Mouse (Mus musculus) midbrain, embryonic 16.5 days (tissue): ENCODE data around the gene Bcar3. TPM values are rescaled to one million over a fixed set of nuclear protein-coding genes. Genes with fewer than 3 reads are reported as not detected.

Experiments used
- ATAC-seq: fragments of 200-750 bp; cut with Nextera tagmentation; 2 replicates; pipeline ENCODE4 v1.8.0; 2017; ENCODE audit warnings: moderate TSS enrichment
- H3K27ac ChIP-seq: fragments of 300-500 bp; sonication (generic); 2 replicates; pipeline ENCODE4 v1.5.1; 2014; ENCODE audit warnings: mild to moderate bottlenecking, low read length, mixed read lengths
- H3K27me3 ChIP-seq: fragments of 300-500 bp; sonication (generic); 2 replicates; pipeline ENCODE4 v1.6.1; 2014; ENCODE audit warnings: low read depth, low read length, mixed read lengths; ENCODE audit not compliant: control insufficient read depth, insufficient read depth
- H3K36me3 ChIP-seq: fragments of 300-500 bp; sonication (generic); 2 replicates; pipeline ENCODE4 v1.6.1; 2014; ENCODE audit warnings: mild to moderate bottlenecking, low read length, moderate library complexity, mixed read lengths; ENCODE audit not compliant: control insufficient read depth, insufficient read depth
- H3K4me1 ChIP-seq: fragments of 300-500 bp; sonication (generic); 2 replicates; pipeline ENCODE4 v1.6.1; 2014; ENCODE audit warnings: mild to moderate bottlenecking, low read length, mixed read lengths; ENCODE audit not compliant: control insufficient read depth, insufficient read depth
- H3K4me2 ChIP-seq: fragments of 300-500 bp; sonication (generic); 2 replicates; pipeline ENCODE4 v1.6.1; 2014; ENCODE audit warnings: mild to moderate bottlenecking, low read length, mixed read lengths
- H3K4me3 ChIP-seq: fragments of 300-500 bp; sonication (generic); 2 replicates; pipeline ENCODE4 v1.5.1; 2014; ENCODE audit warnings: low read depth, mild to moderate bottlenecking, low read length, moderate library complexity, mixed read lengths
- H3K9ac ChIP-seq: fragments of 300-500 bp; sonication (generic); 2 replicates; pipeline ENCODE4 v1.6.1; 2014; ENCODE audit warnings: low read depth, low read length, mixed read lengths
- H3K9me3 ChIP-seq: fragments of 300-500 bp; sonication (generic); replicated peaks from 2 replicates; pipeline ENCODE4 v1.6.1; 2014; ENCODE audit warnings: mild to moderate bottlenecking, low read length, mixed read lengths; ENCODE audit not compliant: control insufficient read depth, poor library complexity, severe bottlenecking
- WGBS: fragments of 180-500 bp; shearing (Covaris S2); extraction: QIAGEN DNeasy Blood & Tissue Kit; methylation state at CpG from one replicate; pipeline ENCODE4 v1.1.7; 2014; 5-methylcytosine and 5-hydroxymethylcytosine counted together
- polyA plus RNA-seq: library from polyadenylated mRNA; unstranded; fragments of >200 nt; fragmentation: Nextera tagmentation; extraction: Ambion mirVana; gene quantifications from 2 replicates; pipeline ENCODE4 v1.2.1, GENCODE M21; 2015

Gene Bcar3
- polyA plus RNA-seq, 1 experiment from 2014 or later = 7.6 TPM

DNA sequence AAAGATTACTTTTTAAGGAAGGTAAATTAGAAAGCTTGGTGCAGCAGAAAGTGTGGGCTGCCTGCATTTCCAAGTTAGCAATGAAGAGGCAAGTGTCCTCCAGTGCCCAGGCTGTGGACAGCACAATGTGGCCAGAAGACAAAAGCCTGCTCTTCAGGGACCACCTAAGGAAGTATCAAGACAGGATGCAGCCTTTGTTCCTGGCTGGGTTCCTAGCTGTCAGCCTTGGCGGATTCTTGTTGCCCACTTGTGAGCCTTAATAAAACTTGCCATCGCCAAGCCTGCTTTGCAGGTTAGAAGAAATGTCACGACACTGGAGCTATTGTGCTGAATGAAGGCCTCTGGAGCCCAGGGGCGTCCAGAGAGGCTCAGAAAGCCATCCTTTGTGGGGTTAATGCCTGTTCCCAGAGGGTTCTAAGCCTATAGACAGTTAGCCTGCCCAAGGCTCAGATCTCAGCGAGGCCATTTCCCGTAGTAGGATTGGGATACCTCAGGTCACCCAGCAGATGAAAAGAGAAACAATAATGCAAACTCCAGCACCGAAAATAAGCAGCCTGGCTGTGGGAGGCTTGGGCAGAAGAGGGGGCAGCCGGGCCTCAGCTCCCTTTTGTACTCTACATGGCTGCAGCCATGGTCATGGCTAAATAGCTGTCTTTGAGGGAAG is 167.0 kb downstream of the Bcar3 start:
- Histone ChIP-seq H3K27ac (peak overlapping the region; percentile 69), H3K4me1 (peaks cover 25% of the 10 kb centered on the region), H3K36me3 (no peaks in the 10 kb centered on the region), H3K4me3 (no peak overlapping the region), H3K4me2 (peak overlapping the region; percentile 21), H3K9me3 (no peaks in the 10 kb centered on the region), H3K9ac (peak overlapping the region; percentile 22; the same call in 1 of the 2 replicates), H3K27me3 (no peaks in the 10 kb centered on the region)
- WGBS = 5% methylated on average over 8 of the region's 8 CpGs
- peak; percentile 56 for ATAC-seq

DNA sequence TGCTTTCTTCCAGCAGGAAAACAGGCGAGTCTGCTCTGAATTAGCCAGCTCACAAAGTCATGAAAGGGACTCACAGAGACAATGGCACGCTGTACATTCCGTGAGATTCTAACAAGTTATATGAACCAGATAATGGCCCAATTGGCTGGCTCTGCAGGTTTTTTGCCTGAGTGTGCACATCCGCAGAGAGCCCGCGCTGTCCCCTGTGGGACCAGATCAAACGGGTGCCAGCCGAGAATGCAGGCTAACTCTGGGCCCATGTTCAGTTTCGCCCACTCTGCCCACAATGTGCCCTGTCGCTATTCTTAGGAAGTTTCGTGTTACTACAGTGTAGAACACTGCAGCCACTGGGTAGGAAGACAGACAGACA is 167.6 kb downstream of the Bcar3 start:
- WGBS = 15% methylated on average over 11 of the region's 11 CpGs

DNA sequence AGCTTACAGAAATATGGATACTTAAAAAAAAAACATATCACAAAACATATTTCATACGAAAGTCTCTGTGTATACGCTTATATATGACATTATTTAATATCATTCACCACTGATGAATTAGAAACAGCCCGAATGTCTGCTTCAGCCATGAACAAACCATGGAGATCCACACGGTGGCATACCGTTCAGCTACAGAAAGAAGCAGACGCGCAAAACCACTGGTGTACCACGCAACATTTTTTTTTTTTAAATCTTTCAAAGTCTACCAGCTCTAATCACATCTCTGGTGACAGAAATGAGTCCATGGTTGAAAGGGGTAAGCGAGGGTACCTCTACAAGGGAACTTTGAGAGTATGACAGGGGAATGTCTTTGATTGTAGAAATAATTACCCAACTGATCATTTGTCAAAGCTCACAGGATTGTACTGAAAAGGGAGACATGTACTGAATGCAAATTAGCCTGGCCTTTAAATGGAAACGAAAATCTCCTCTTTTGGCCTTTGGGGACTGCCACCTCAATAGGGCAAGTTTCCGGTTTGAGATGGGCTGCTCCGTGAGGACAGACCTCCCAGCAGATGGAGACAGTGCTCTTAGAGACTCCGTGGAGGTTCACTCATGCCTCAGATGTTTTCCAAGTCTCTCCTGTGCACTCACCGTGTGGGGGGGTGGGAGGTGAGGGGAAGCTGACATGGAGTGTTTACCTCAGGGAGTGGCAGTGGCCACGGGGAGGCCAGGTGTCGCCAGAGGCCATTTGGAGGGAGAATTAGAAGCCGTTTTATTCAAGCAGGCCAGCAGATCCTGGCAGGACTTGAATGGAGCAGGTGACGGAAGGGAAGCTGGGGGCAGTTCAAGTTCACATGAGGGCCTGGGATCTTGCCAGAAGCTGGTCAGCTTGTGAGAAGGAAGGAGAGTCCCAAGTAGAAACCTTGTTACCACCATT is 168.3 kb downstream of the Bcar3 start:
- Histone ChIP-seq H3K36me3 (no peaks in the 10 kb centered on the region), H3K4me3 (peak overlapping the region; percentile 3; the same call in 1 of the 2 replicates), H3K4me1 (peaks cover 25% of the 10 kb centered on the region), H3K27me3 (no peaks in the 10 kb centered on the region), H3K27ac (peak overlapping the region; percentile 69), H3K9ac (peak overlapping the region; percentile 27; the same call in 1 of the 2 replicates), H3K9me3 (no peaks in the 10 kb centered on the region), H3K4me2 (peak overlapping the region; percentile 36)
- WGBS = 21% methylated on average over 18 of the region's 18 CpGs
- ATAC-seq = peak; percentile 53

More for the DNA sequence above, 167.6 kb downstream of the Bcar3 start:
- Histone ChIP-seq H3K4me1 (peaks cover 25% of the 10 kb centered on the region), H3K9ac (no peak overlapping the region; the same call in 1 of the 2 replicates), H3K4me3 (no peak overlapping the region), H3K9me3 (no peaks in the 10 kb centered on the region), H3K4me2 (peak overlapping the region; percentile 21), H3K27ac (peak overlapping the region; percentile 69), H3K27me3 (no peaks in the 10 kb centered on the region), H3K36me3 (no peaks in the 10 kb centered on the region)
- peak; percentile 30 for ATAC-seq

DNA sequence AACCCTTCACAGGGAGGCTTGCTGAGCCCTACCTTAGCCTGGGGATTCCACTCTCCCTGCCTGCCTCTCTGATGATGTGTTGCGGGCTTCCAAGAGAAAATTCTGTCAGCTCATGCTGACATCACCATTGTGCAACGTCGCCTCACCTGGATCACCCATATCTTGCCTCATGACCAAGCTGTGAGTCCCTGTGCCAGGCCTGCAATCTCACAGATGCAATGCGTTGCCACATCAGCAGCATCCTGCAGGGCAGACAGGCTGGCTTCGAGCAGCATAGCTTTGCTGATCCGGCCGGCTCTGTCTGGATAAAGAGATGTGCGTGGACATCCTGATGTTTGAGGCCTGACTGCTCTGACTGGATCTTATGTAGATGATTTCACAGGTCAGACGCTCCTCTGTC is 169.2 kb downstream of the Bcar3 start:
- Histone ChIP-seq H3K27ac (no peak overlapping the region), H3K4me2 (no peak overlapping the region), H3K4me3 (no peak overlapping the region), H3K9me3 (no peaks in the 10 kb centered on the region), H3K9ac (no peak overlapping the region), H3K36me3 (no peaks in the 10 kb centered on the region), H3K4me1 (peaks cover 25% of the 10 kb centered on the region), H3K27me3 (no peaks in the 10 kb centered on the region)
- ATAC-seq = no peak
- WGBS = 71% methylated on average over 9 of the region's 9 CpGs

- WGBS = 48% methylated on average over 9 of the region's 9 CpGs
- no peak overlapping the region for H3K9ac ChIP-seq
- H3K4me1 ChIP-seq = peaks cover 16% of the 10 kb centered on the region
- no peaks in the 10 kb centered on the region for H3K36me3 ChIP-seq
- ATAC-seq = no peak
- H3K4me3 ChIP-seq = no peak overlapping the region
- no peaks in the 10 kb centered on the region for H3K27me3 ChIP-seq
- H3K4me2 ChIP-seq = no peak overlapping the region
- H3K9me3 ChIP-seq = no peaks in the 10 kb centered on the region
- H3K27ac ChIP-seq = no peak overlapping the region
Observed at GRCm38 (mm10) chr3:122466100-122466730, 172.3 kb downstream of the Bcar3 start.

GRCm38 (mm10) chr3:122467977-122468376 is 174.0 kb downstream of the Bcar3 start:
- no peaks in the 10 kb centered on the region for H3K27me3 ChIP-seq
- ATAC-seq = no peak

DNA sequence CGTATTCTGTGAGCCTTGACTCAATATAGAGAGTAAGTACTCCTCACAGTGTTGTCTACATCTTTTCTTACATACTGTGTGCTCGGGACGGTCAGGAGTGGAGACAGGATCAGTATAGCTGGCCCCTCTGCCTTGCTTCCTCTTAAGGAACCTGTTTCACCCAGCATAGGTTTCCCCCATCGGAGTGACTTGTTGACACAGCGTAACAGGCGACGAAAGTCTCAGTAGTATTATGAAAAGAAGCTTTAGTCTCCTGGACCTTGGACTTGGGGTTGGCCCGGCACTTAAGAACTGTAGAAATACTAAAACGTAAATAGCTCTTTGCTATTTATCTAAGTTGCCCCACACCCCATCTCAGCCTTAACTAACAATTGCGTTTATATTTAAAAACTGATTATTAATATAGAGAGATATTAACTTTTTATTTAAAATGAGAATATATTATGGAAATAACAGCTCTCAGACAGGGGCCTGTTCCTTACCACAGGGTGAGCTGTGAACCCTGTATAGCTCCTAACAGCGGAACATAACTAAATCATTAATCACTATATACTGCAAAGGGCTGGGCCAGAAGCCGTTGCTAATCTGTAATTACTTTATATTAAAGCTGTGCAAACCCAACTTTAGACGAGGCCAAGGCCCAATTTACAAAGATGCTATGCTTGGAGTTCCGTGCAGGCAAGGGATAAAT is 176.5 kb downstream of the Bcar3 start:
- no peak overlapping the region for H3K4me2 ChIP-seq
- H3K4me1 ChIP-seq = peaks cover 8% of the 10 kb centered on the region
- H3K9ac ChIP-seq = no peak overlapping the region
- no peaks in the 10 kb centered on the region for H3K36me3 ChIP-seq
- H3K9me3 ChIP-seq = no peaks in the 10 kb centered on the region
- H3K4me3 ChIP-seq = no peak overlapping the region
- no peak overlapping the region for H3K27ac ChIP-seq
- no peak for ATAC-seq
- no peaks in the 10 kb centered on the region for H3K27me3 ChIP-seq
- WGBS = 83% methylated on average over 14 of the region's 14 CpGs

More at GRCm38 (mm10) chr3:122467977-122468376, 174.0 kb downstream of the Bcar3 start:
- Histone ChIP-seq H3K4me1 (0 out of 2 replicates have a peak, but pooled peaks cover 2% of the 10 kb centered on the region), H3K36me3 (no peaks in the 10 kb centered on the region), H3K9me3 (no peaks in the 10 kb centered on the region), H3K27ac (no peak overlapping the region), H3K9ac (no peak overlapping the region), H3K4me2 (no peak overlapping the region), H3K4me3 (no peak overlapping the region)
- 68% methylated on average over 2 of the region's 2 CpGs for WGBS

DNA sequence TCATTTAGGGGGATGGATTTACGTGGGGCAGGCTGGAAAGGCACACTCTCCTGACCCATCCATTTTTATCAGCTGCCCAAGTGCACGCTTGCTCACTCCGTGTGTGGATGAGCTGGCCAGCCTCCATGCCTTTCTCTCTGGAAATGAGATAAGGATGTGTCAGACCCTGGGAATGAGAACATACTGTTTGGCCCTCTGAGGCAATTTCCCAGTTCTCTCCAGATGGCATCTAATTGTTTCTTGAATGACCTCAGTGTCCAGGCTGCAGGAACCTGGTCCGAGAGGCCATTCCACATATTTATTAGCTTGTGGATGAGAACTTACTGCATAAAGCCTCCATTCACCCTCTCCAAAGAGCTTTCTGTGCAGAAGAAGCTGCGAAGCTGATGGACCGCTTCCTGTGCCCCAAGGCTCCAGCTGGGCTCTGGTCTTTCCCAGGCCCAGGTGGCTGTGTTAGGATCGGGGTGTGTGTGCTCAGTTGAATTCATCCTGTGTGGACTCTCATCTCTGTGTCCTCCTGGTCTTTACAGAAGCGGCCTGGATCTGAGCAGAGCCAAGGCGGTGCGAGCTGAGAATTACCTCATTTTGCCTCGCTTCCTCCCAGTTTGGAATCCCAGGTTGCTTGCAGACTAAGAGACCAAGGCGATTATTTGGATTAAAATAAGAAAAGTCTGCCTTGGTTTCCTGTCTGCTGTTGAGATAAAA is 177.2 kb downstream of the Bcar3 start:
- no peaks in the 10 kb centered on the region for H3K27me3 ChIP-seq
- no peak overlapping the region for H3K4me2 ChIP-seq
- H3K9me3 ChIP-seq = no peaks in the 10 kb centered on the region
- H3K27ac ChIP-seq = no peak overlapping the region
- H3K36me3 ChIP-seq = no peaks in the 10 kb centered on the region
- 73% methylated on average over 12 of the region's 12 CpGs for WGBS
- no peak overlapping the region for H3K9ac ChIP-seq
- no peak overlapping the region for H3K4me3 ChIP-seq
- peaks cover 15% of the 10 kb centered on the region for H3K4me1 ChIP-seq
- no peak for ATAC-seq
